In the genomic region with DNA sequence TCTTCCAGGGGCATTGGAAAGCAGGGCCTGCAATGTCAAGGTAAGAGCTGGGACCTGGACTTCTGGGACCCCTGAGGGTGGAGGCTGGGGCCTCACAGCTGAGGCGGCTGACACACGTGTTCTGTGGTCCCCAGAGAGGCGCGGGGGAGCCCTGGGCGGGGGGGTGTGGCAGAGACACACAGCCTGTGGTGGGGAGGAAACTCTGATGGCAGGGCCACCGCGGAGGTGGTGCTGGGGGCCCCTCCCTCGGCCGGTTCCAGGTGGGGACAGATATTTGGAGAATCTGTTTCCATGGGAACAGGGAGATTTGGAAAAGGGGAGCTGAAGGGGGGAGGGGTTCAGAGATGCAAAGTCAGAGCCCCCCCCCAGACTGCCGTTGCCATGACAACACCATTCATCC, we compare ENCODE assay signal across 8 mouse cellular contexts. TPM values are rescaled to one million over a fixed set of nuclear protein-coding genes. Genes with fewer than 3 reads are reported as not detected.
DNase-seq lines count a peak whose midpoint lies in the region; ATAC-seq lines count a peak whose summit lies in the region.

No protein-coding gene starts in this region.

- DNase-seq in cerebellum, adult 11 months, result peak; percentile 36
- DNase-seq in thymus, postnatal 4 days, result peak; percentile 37
- no peak for DNase-seq in thymus, postnatal 10 days (ENCODE audit: low spot score in 2 of 2)
- DNase-seq in left cerebral cortex, postnatal 25 days (ENCODE audit: low spot score in 2 of 2), result peak; percentile 62 to 63
- DNase-seq in right cerebral cortex, postnatal 14 days, result peak; percentile 62
- no peak for DNase-seq in urinary bladder, adult 18-20 months (ENCODE audit: low spot score in 2 of 2)
- no peak for DNase-seq in gastrocnemius, postnatal 10 days

- no peak for ATAC-seq in cerebellum, adult (ENCODE audit: insufficient number of reproducible peaks, low FRiP score, low TSS enrichment)

- intact Hi-C loops in left cerebral cortex, postnatal 25 days (cut with DNase I), result loop anchor here (2.0 to 5.0 kb wide), 3 partner anchors 21 to 82 kb away; no protein-coding TSS in a partner anchor

RNA-seq across cellular contexts. Expression of a gene that starts 15.3 kb away (rescaled TPM):
- 100 to 1,000 TPM; 265 to 294 TPM for total RNA-seq in left cerebral cortex, postnatal 25 days (2021)
- total RNA-seq in gastrocnemius, postnatal 10 days (2021), result 1 to 10 TPM; 2.2 to 4.5 TPM

RNA-seq across cellular contexts. Expression of a gene that starts 15.4 kb away (rescaled TPM):
- total RNA-seq in left cerebral cortex, postnatal 25 days (2021), result 10 to 100 TPM; 68.0 to 83.2 TPM
- total RNA-seq in gastrocnemius, postnatal 10 days (2021), result 100 to 1,000 TPM in 1 of 2 experiments, 10 to 100 TPM in 1; 71.6 to 100 TPM

RNA-seq across cellular contexts. Expression of a gene that starts 28.5 kb away (rescaled TPM):
- 100 to 1,000 TPM; 169 to 180 TPM for total RNA-seq in left cerebral cortex, postnatal 25 days (2021)
- total RNA-seq in gastrocnemius, postnatal 10 days (2021), result 10 to 100 TPM in 1 of 2 experiments, 1 to 10 TPM in 1; 9.7 to 10.2 TPM

RNA-seq across cellular contexts. Expression of a gene that starts 54.8 kb away (rescaled TPM):
- under 1 TPM in 1 of 2 experiments, not detected in 1; 0.07 TPM for total RNA-seq in left cerebral cortex, postnatal 25 days (2021)
- total RNA-seq in gastrocnemius, postnatal 10 days (2021), result under 1 TPM in 1 of 2 experiments, not detected in 1; 0.09 TPM

Comparison
In these comparisons a context has a peak if more than half of its experiments do, and no peak if none do; other contexts are left out.
1. DNase-seq: peak in cerebellum, adult 11 months (single experiment), thymus, postnatal 4 days (single experiment), left cerebral cortex, postnatal 25 days (2 of 2) and right cerebral cortex, postnatal 14 days (single experiment); none in thymus, postnatal 10 days (0 of 2), urinary bladder, adult 18-20 months (0 of 2) and gastrocnemius, postnatal 10 days (single experiment).
2. RNA of a gene that starts 15.3 kb away (total RNA-seq): 265 to 294 TPM in left cerebral cortex, postnatal 25 days; 2.2 to 4.5 TPM in gastrocnemius, postnatal 10 days; every median in the first group is over 10 times any median in the second.
3. RNA of a gene that starts 28.5 kb away (total RNA-seq): 169 to 180 TPM in left cerebral cortex, postnatal 25 days; 9.7 to 10.2 TPM in gastrocnemius, postnatal 10 days; every median in the first group is over 10 times any median in the second.